Mouse (Mus musculus): Measurements from ENCODE around the gene Ctrc. TPM values are rescaled to one million over a fixed set of nuclear protein-coding genes. Genes with fewer than 3 reads are reported as not detected.

Ctrc gene
- total RNA-seq (2012; rRNA removed) = not detected in 2 replicates
- not detected in 2 replicates for total RNA-seq (2014; rRNA removed)
- not detected in 2 replicates for polyA plus RNA-seq (2012; ENCODE audit: insufficient read length, low read depth)

DNA sequence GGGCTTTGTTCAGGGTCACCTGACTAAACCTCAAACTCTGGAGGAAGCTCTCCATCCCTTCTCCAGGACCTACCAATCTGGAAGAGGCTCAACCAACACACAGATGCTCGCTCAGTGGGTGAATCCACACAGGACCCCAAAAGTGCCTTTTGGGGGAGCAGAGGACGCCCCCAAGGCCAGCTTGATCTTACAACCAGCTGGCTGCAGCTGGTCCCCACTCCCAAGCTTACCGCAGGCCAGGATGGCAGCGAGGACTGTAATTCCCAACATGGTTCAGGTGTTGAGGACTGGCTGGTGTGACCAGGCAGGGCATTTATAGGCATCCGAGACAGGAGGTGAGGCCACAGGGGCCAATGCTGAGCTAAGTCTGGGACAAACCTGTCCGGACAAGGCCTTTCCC is at the start of gene Ctrc:
Gene Ctrc, minus strand, starts transcription at position 361 of the 400 bp plus-strand sequence.
- dilution Hi-C loops (cut with MboI; ENCODE audit: extremely low pct_ligation_motif_present, extremely low pct_unique_long_range_greater_than_20kb, low sequenced_read_pairs) (no loop called here), in situ Hi-C loops (cut with MboI; ENCODE audit: low pct_ligation_motif_present, low pct_unique_long_range_greater_than_20kb, low sequenced_read_pairs) (loop anchor here (5.0 to 10.0 kb wide), 2 partner anchors 39 to 231 kb away; partner anchors contain the start of gene Tmem82)
- H3K4me2 ChIP-seq (ENCODE audit: insufficient read depth, low read depth, poor library complexity, severe bottlenecking) = no peak within 1 kb of the TSS
- no peaks in the 10 kb centered on the region for H3K9me3 ChIP-seq (replicated peaks; ENCODE audit: low read length)
- H3K9ac ChIP-seq (ENCODE audit: insufficient read depth, low read depth) = no peak within 1 kb of the TSS
- no peaks in the 10 kb centered on the region for H3K36me3 ChIP-seq (replicated peaks in 1 of 2; ENCODE audit: control insufficient read depth in 1 of 2, insufficient read depth in 1 of 2, low read length in 1 of 2)
- no peak for TF ChIP-seq RCOR1 (conservative IDR thresholded peaks at IDR 0.05; ENCODE audit: low read depth, low read length)
- no peak for TF ChIP-seq IRF4 (IDR thresholded peaks at IDR 0.05; ENCODE audit: low read depth, low read length)
- no peak for TF ChIP-seq MYC (IDR thresholded peaks at IDR 0.05; ENCODE audit: low read depth, low read length)
- no peaks in the 10 kb centered on the region for H3K27me3 ChIP-seq (replicated peaks)
- DNase-seq (ENCODE audit: extremely low read depth) = no peak
- H3K27ac ChIP-seq (ENCODE audit: insufficient read depth, low read depth) = no peak within 1 kb of the TSS
- no peaks in the 10 kb centered on the region for H3K4me1 ChIP-seq (ENCODE audit: control insufficient read depth in 1 of 2, insufficient read depth in 2 of 2)
- H3K79me2 ChIP-seq (replicated peaks; ENCODE audit: control insufficient read depth, extremely low read depth, insufficient read depth, poor library complexity, severe bottlenecking) = no peaks in the 10 kb centered on the region
- H3K4me3 ChIP-seq (replicated peaks in 1 of 3; ENCODE audit: low read depth in 2 of 3, low read length in 2 of 3, poor library complexity in 1 of 3) = no peak within 1 kb of the TSS

DNA sequence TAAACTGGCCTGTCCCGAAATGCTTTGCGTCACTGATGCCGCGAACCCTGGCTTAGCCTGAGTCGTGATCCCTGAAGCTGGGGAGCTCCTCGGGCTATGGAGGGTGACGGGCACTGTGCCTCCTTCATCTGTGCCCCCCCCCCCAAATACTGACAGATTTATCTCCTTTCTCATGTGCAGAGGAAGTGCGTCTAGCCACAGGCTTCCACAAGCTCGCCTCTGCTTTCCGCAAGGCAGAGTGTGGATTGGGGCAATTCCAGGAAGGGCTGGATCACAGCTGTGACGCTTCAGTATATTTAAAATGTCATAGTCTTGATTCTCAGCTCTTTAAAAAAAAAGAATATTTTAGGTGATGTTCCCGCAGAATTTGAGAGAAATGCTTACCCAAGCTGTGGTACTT is 49.6 kb upstream of the Ctrc start:
- H3K79me2 ChIP-seq (replicated peaks; ENCODE audit: control insufficient read depth, extremely low read depth, insufficient read depth, poor library complexity, severe bottlenecking) = no peaks in the 10 kb centered on the region
- dilution Hi-C loops (cut with MboI; ENCODE audit: extremely low pct_ligation_motif_present, extremely low pct_unique_long_range_greater_than_20kb, low sequenced_read_pairs) = no loop called here
- H3K36me3 ChIP-seq (replicated peaks in 1 of 2; ENCODE audit: control insufficient read depth in 1 of 2, insufficient read depth in 1 of 2, low read length in 1 of 2) = no peaks in the 10 kb centered on the region
- H3K27ac ChIP-seq (ENCODE audit: insufficient read depth, low read depth) = no peak overlapping the region
- peaks cover 0 to 8% of the 10 kb centered on the region in 2 experiments; a peak in 1 of 4 replicates for H3K4me1 ChIP-seq (ENCODE audit: control insufficient read depth in 1 of 2, insufficient read depth in 2 of 2)
- H3K4me3 ChIP-seq (replicated peaks in 1 of 3; ENCODE audit: low read depth in 2 of 3, low read length in 2 of 3, poor library complexity in 1 of 3) = no peak overlapping the region
- no peaks in the 10 kb centered on the region for H3K27me3 ChIP-seq (replicated peaks)
- TF ChIP-seq SIN3A (IDR thresholded peaks at IDR 0.05; ENCODE audit: low read length) (no peak), IRF4 (IDR thresholded peaks at IDR 0.05; ENCODE audit: low read depth, low read length) (no peak), ELF1 (IDR thresholded peaks at IDR 0.05; ENCODE audit: low read depth, low read length) (no peak), POLR2AphosphoS2 (IDR thresholded peaks at IDR 0.05; ENCODE audit: low read depth, low read length) (no peak), SMC3 (IDR thresholded peaks at IDR 0.05; ENCODE audit: low read depth, low read length) (no peak), CTCF (conservative IDR thresholded peaks at IDR 0.05 in 1 of 2, IDR thresholded peaks at IDR 0.05 in 1 of 2; ENCODE audit: low read depth in 2 of 2, low read length in 2 of 2) (no peak), RAD21 (IDR thresholded peaks at IDR 0.05; ENCODE audit: low read depth, low read length) (no peak), PAX5 (IDR thresholded peaks at IDR 0.05; ENCODE audit: low read length) (no peak), ZC3H11A (IDR thresholded peaks at IDR 0.05; ENCODE audit: low read depth, low read length) (no peak), HCFC1 (IDR thresholded peaks at IDR 0.05; ENCODE audit: low read depth, low read length) (no peak), USF2 (conservative IDR thresholded peaks at IDR 0.05; ENCODE audit: low read depth, low read length) (no peak), CHD2 (IDR thresholded peaks at IDR 0.05; ENCODE audit: low read length) (no peak), ETS1 (conservative IDR thresholded peaks at IDR 0.05; ENCODE audit: low read depth, low read length) (no peak), NRF1 (IDR thresholded peaks at IDR 0.05; ENCODE audit: low read depth, low read length) (no peak), POLR2A (IDR thresholded peaks at IDR 0.05; ENCODE audit: low read depth, low read length) (no peak), KAT2A (IDR thresholded peaks at IDR 0.05; ENCODE audit: insufficient replicate concordance, low read length) (no peak), CHD1 (IDR thresholded peaks at IDR 0.05; ENCODE audit: low read depth, low read length) (no peak)
- no peak overlapping the region for H3K9ac ChIP-seq (ENCODE audit: insufficient read depth, low read depth)
- no peaks in the 10 kb centered on the region for H3K9me3 ChIP-seq (replicated peaks; ENCODE audit: low read length)
- DNase-seq (ENCODE audit: extremely low read depth) = no peak
- in situ Hi-C loops (cut with MboI; ENCODE audit: low pct_ligation_motif_present, low pct_unique_long_range_greater_than_20kb, low sequenced_read_pairs) = no loop called here
- no peak overlapping the region for H3K4me2 ChIP-seq (ENCODE audit: insufficient read depth, low read depth, poor library complexity, severe bottlenecking)
